Mouse (Mus musculus) ES-Bruce4 (cell line): ENCODE results near the gene Gfm2. TPM values are rescaled to one million over a fixed set of nuclear protein-coding genes. Genes with fewer than 3 reads are reported as not detected.

Source experiments
- H3K27ac ChIP-seq: 2 replicates; pipeline ENCODE4 v1.5.1; 2012; ENCODE audit warnings: low read length, inconsistent platforms; ENCODE audit not compliant: insufficient read depth
- H3K27me3 ChIP-seq: 2 replicates; pipeline ENCODE4 v1.6.1; 2012; ENCODE audit warnings: mild to moderate bottlenecking, low read length, inconsistent platforms; ENCODE audit not compliant: control insufficient read depth, poor library complexity, insufficient read depth, severe bottlenecking
- H3K36me3 ChIP-seq: 2 replicates; pipeline ENCODE4 v1.6.1; 2012; ENCODE audit warnings: inconsistent platforms, mild to moderate bottlenecking, low read length, moderate library complexity; ENCODE audit not compliant: control insufficient read depth, poor library complexity, insufficient read depth, severe bottlenecking
- H3K4me1 ChIP-seq: one replicate; pipeline ENCODE4 v1.8.1; 2011; ENCODE audit warnings: low read length; ENCODE audit not compliant: control insufficient read depth, insufficient read depth
- H3K4me3 ChIP-seq: 2 replicates; pipeline ENCODE4 v1.5.1; 2011; ENCODE audit warnings: low read depth, mild to moderate bottlenecking, low read length
- H3K9ac ChIP-seq: 2 replicates; pipeline ENCODE4 v1.6.1; 2012; ENCODE audit warnings: low read depth, mild to moderate bottlenecking, inconsistent platforms; ENCODE audit not compliant: poor library complexity, severe bottlenecking
- H3K9me3 ChIP-seq: replicated peaks from 2 replicates; pipeline ENCODE4 v1.6.1; 2012; ENCODE audit warnings: mild to moderate bottlenecking, low read length, inconsistent platforms; ENCODE audit not compliant: control insufficient read depth, poor library complexity, insufficient read depth, severe bottlenecking
- CTCF ChIP-seq: IDR thresholded peaks from one replicate; pipeline ENCODE4 v1.8.1; 2011; ENCODE audit warnings: low read depth, low read length
- EP300 ChIP-seq: IDR thresholded peaks from 2 replicates; pipeline ENCODE4 v1.6.1; 2011; ENCODE audit warnings: low read depth, low read length; ENCODE audit not compliant: insufficient read depth
- polyA plus RNA-seq: library from polyadenylated mRNA; stranded (reverse); fragments of >200 nt; gene quantifications from 2 replicates; pipeline ENCODE4 v1.2.4, GENCODE M21; 2011; ENCODE audit warnings: low read depth; ENCODE audit not compliant: missing spikeins, insufficient read depth, insufficient read length

The Gfm2 gene
- polyA plus RNA-seq, 1 experiment, result 70.8 TPM

- H3K4me1 ChIP-seq, result no peaks in the 10 kb centered on the region
Observed at GRCm38 (mm10) chr13:97230101-97230500, 92.4 kb downstream of the Gfm2 start.

More at GRCm38 (mm10) chr13:97230101-97230500, 92.4 kb downstream of the Gfm2 start:
- H3K36me3 ChIP-seq, result no peaks in the 10 kb centered on the region
- no peak for TF ChIP-seq EP300
- no peak for TF ChIP-seq CTCF
- no peaks in the 10 kb centered on the region for H3K27me3 ChIP-seq
- 0 out of 2 replicates have a peak, but pooled peaks cover 2% of the 10 kb centered on the region for H3K9me3 ChIP-seq
- no peak overlapping the region for H3K27ac ChIP-seq
- H3K9ac ChIP-seq, result no peak overlapping the region
- no peak overlapping the region for H3K4me3 ChIP-seq

Other genes starting within 250 kb of the Gfm2 start
- gene Gcnt4, start 213.2 kb upstream of the Gfm2 start, polyA plus RNA-seq, result 1.2 and 1.9 TPM in 2 replicates
- gene 1700029F12Rik, start 103.6 kb upstream of the Gfm2 start, polyA plus RNA-seq, result not detected in 2 replicates
- 74.6 and 81.9 TPM in 2 replicates for gene Fam169a, start 70.7 kb upstream of the Gfm2 start, polyA plus RNA-seq
- gene Gm6169, start 38.7 kb upstream of the Gfm2 start, polyA plus RNA-seq, result 165 and 181 TPM in 2 replicates
- gene Nsa2, start within 50 bp of the Gfm2 start, polyA plus RNA-seq, result 347 and 360 TPM in 2 replicates
- 53.4 and 59.7 TPM in 2 replicates for gene Hexb, start 60.4 kb downstream of the Gfm2 start, polyA plus RNA-seq
- 83.0 TPM in 2 replicates for gene Enc1, start 103.2 kb downstream of the Gfm2 start, polyA plus RNA-seq